Mouse (Mus musculus) gastrocnemius, adult 8-10 months (tissue): ENCODE results near the gene Plagl2. TPM values are rescaled to one million over a fixed set of nuclear protein-coding genes. Genes with fewer than 3 reads are reported as not detected.
A peak's percentile ranks its signal among the peaks of the same experiment; 100 is the strongest.
"Not testable (repeated sequence)": the region's sequence is repeated elsewhere in the genome, so short reads cannot be mapped to it uniquely, and the experiment has no call there.

ENCODE experiments used
- DNase-seq, 2 experiments: peaks; one replicate each; pipeline ENCODE4 v3.0.0; 2022; ENCODE audit warnings: low spot score in 2 of 2
- total RNA-seq, 4 experiments: library from RNA; stranded (reverse); gene quantifications; 2 replicates each; pipeline ENCODE4 v1.2.4; 2022

The Plagl2 gene
- total RNA-seq: 1 to 10 TPM; 2.3 to 3.4 (median 3.0) TPM

DNA sequence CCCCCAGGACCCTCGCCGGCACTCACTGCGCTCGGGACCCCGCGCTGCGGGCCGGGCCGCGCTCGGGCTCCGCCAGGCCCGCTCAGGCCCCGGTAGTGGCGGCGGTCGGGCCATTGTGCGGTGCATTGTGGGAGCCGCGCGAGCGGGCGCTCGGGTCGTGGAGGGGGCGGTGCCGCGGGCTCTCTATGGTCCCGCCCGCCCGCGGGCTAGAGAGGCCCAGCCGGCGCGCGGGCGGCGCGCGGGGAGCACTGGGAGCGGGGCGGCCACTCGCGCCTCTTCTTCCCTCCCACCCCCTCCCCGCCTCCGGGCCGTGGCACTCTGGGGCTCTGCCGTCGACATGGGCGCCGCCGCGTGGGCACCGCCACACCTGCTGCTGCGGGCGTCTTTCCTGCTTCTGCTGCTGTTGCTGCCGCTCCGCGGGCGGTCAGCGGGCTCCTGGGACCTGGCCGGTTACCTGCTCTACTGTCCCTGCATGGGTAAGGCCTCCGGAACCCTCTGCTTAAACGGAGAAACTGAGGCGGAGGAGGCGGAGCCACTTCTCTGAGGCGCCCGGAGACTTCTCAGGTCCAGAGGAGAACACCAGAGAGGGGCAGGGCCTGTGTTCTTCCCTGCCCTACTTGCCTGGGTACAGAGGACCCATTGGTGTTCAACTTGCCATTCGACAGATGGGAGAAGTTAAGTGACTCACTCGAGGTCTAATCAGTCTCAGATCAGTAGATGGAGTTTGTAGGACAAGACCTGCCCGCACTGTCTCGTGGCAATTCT lies at the start of gene Plagl2, which contains the start of gene Pofut1:
Gene Plagl2, minus strand, starts transcription at position 177 of the 765 bp plus-strand sequence.
Gene Pofut1, plus strand, starts transcription at position 284 of the 765 bp plus-strand sequence.
- DNase-seq: peak; percentile 79 to 88

DNA sequence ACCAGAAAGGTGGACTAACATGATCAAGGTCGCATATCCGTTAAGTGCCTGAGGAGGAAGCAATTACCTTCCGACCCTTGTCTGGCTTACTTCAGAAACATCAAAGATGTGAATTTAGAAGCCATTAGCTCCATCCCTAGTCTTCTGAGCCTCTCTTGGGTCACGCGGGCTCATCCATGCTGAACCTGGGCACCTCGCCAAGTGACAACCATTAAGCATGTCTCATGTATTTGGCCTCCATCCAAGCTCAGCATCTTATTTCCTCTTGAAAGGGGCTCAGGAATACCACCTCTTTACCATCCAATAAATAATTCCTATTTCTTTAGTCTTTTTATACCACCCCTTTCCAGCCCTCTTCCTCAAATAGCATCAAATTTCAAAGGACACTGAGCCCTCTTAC lies 46.6 kb upstream of the Plagl2 start:
- no peak for DNase-seq

DNA sequence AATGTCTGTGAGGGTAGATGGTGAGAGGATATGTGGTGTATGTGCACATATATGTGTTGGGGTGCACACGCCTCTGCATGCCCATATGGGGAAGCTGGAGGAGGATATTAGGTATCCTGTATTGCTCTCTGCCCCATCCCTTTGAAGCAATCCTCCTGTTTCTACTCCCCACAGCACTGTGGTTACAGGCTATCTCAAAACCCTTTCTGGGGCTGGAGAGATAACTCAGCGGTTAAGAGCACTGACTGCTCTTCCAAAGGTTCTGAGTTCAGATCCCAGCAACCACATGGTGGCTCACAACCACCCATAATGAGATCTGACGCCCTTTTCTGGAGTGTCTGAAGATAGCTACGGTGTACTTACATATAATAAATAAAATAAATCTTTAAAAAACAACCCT lies 45.3 kb upstream of the Plagl2 start:
- DNase-seq: no peak

DNA sequence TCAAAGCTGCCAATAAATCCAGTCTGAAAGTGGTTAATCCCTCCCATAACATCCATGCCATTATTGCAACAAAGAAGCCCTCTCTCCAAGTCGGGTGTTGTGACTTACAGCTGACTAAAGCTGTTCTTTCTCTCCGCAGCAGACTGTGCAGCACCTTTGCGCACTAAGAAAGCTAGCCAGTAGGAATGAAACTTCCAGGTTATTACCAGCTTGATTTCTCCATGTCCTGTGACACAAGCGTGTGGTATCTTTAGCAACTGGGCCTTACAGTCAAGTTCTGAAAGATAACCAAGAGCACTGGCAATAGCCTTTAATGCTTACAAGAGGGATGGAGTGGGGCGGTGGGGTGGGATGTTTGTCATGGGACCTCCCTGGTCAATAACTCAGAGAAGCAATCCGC lies 42.7 kb upstream of the Plagl2 start:
- no peak for DNase-seq

DNA sequence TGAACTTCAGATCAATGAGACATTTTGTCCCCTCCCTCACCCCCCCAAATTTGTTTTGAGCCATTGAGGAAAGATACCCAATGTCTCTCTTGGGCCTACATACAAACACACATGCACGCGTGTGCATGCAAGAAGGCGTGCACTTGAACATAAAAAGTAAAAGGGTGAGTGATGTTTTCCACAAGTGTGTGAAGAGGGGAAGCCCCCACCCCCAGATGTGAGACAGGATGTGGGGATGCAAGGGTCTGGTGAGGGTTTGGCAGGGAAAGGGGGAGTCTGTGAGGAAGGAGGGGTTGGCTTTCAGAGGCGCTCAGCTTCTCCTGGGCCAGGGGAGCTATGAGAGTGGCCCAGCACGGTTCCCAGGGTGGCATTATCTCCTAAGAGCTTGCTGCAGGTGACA lies 37.1 kb upstream of the Plagl2 start:
- no peak for DNase-seq

DNA sequence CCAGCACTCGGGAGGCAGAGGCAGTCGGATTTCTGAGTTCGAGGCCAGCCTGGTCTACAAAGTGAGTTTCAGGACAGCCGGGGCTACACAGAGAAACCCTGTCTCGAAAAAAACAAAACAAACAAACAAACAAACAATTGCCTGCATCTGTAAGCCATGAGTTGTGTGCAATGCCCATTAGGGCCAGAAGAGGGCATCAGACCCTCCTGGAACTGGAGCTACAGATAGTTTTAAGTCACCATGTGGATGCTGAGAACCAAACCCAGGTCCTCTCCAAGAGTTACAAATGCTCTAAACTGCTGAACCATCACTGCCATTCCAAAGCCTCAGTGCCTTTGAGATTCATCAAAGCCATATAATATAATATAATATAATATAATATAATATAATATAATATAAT lies 35.6 kb upstream of the Plagl2 start:
- not testable (repeated sequence) for DNase-seq

DNA sequence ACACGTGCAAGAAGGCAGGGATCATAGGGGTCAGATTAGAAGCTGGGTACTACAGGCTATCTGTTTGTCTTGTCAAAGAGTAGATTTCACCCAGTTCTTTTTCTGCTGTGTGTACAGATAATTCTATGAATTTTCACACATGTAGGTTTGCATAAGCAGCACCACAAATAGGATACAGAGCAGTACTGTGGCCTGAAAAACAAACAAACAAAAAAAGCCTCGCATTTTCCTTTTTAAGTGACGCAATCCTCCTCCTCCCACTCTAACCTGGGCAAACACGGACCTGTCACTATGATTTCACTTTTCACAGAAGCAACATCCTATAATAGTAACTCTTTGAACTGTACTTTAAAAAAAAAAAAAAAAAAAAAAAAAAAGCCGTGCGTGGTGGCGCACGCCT lies 35.2 kb upstream of the Plagl2 start:
- no peak for DNase-seq

DNA sequence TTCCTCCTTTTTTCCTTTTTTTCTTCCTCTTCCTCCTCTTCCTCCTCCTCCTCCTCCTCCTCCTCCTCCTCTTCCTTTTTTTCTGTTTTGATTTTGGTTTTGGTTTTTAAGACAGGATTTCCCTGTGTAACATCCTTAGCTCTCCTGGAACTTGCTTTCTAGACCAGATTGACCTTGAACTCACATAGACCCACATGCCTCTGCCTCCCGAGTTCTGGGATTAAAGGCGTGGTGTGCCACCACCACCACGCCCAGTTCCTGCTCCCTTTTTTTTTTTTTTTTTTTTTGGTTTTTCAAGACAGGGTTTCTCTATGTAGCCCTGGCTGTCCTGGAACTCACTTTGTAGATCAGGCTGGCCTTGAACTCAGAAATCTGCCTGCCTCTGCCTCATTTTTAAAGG lies 34.4 kb upstream of the Plagl2 start:
- not testable (repeated sequence) for DNase-seq

DNA sequence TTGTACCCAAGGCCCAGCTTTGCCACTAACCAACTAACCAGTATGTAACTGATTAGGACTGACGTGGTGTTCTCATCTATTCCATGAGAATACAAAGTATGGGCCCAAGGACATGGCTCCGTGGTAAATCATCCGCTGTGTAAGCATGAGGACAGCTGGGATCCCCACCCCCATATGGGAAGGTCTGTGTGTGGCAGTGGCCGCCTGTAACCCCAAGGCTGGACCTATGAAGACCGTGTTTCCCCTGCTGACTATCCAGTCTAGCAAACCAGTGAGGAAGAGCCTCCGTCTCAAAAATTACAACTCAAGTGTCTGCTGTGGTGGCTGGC lies 33.7 kb upstream of the Plagl2 start:
- no peak for DNase-seq

DNA sequence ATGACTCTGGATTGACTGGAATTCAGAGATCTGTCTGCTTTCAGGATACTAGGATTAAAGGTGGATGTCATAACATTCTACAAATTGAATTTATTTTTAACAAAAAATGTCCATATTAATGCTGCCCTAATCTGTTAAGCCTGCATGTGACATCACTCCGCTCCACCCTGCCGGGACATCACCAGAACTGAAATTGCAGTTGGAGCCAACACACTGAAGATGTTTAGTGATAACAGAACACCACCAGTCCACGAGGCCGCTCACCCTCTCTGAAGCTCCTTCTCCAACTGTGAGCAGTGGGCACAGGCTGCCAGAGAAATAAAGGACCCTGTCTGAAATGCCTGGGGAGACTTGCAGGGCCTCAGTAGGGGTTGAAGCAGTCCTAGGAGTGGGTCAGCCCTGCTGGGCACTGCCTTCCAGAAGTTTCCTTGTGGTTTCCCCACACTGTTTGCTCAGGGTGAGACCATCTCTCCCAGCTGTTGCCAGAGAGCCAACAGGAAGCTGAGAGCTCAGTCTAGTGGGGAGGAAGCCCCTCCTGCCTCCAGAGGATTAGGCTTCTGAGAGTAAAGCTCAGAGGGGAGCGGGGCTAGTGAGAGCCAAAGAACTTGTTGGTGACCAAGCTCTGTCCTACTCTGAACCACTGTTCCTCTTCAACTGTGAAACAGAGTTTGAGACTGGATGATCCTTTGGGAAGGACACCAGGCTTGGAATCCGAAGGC lies 33.1 kb upstream of the Plagl2 start:
- DNase-seq: not testable (repeated sequence)

DNA sequence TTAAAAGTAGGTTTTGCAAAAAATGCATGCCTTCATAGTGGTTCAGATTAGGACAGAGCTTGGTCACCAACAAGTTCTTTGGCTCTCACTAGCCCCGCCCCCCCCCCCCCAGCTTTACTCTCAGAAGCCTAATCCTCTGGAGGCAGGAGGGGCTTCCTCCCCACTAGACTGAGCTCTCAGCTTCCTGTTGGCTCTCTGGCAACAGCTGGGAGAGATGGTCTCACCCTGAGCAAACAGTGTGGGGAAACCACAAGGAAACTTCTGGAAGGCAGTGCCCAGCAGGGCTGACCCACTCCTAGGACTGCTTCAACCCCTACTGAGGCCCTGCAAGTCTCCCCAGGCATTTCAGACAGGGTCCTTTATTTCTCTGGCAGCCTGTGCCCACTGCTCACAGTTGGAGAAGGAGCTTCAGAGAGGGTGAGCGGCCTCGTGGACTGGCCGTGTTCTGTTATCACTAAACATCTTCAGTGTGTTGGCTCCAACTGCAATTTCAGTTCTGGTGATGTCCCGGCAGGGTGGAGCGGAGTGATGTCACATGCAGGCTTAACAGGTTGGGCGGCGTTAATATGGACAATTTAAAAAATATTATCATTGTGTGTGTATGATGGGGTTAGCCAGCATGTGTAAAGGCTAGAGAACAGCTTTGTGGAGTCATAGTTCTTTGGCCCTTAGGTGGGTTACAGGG lies 29.1 kb upstream of the Plagl2 start:
- not testable (repeated sequence) for DNase-seq

DNA sequence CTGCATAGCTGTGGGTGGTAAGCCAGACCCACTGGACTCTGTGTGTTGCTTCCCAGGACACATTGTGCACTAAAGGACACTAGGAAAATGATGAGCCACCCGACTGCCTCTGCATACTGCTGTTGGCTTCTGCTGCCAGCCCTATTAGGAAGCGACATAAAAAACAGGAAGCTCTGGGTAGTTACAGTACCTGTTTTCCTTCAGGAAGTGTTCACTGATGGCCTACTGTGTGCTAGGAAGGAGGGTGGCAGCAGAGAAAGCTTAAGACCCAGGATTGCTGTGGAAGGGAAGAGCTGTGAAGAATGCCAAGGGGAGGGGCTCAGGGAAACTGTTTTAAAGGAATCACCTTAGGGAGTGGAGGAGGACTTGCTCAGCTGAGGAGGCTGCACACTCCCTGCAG lies 26.1 kb upstream of the Plagl2 start:
- DNase-seq: no peak

DNA sequence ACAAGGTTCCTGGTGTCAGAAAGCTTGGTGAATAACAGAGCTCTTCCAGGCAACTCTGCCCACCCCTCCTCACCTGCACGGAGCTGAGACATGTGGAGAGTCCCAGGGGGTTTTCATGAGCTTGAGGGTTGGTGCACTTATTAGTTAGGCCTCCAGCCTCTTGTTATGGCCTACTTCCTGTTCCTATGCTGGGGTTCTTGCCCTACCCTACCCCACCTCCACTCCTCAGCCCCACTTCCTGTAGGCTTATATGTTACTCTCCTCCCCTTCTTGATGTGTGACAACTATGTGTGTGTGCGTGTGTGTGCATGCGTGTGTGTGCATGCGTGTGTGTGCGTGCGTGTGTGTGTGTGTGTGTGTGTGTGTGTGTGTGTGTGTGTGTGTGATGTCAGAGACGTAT lies 21.8 kb upstream of the Plagl2 start:
- DNase-seq: no peak

DNA sequence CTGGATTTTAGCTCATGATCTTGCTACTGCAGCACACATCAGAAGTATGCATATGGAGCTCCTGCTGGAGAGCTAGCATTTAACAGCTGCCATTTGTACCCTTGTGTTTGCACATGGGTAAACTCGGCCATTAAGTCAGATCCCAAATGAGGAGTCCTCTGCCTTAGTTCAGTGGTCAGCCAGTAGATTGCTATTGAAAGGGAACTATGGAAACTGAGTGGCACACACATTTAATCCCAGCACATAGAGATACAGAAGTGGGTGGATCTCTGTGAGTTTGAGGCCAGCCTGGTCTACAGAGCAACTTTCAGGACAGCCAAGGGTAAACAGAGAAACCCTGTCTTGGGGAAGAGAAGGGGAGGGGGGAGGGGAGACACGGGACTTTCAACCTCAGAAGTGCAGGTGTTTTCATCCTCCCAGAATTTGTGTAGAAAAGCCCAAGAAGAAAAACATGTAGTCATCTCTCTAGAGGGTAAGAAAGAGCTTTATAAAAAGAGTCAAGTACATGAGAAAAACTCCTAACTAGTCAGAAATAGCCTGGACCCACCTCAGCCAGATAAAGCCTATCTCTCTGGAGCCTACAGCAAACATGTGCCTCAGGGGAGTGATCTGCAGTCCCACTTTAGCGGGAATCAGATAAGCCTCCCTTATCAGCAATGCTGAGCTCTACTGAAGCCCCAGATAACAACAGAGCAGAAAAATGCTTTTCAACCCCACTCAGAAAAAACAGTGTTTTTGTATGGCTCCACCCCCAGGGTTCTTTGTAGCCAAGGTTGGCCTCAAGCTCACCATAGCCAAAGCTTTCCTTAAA lies 18.8 kb upstream of the Plagl2 start:
- DNase-seq: no peak

DNA sequence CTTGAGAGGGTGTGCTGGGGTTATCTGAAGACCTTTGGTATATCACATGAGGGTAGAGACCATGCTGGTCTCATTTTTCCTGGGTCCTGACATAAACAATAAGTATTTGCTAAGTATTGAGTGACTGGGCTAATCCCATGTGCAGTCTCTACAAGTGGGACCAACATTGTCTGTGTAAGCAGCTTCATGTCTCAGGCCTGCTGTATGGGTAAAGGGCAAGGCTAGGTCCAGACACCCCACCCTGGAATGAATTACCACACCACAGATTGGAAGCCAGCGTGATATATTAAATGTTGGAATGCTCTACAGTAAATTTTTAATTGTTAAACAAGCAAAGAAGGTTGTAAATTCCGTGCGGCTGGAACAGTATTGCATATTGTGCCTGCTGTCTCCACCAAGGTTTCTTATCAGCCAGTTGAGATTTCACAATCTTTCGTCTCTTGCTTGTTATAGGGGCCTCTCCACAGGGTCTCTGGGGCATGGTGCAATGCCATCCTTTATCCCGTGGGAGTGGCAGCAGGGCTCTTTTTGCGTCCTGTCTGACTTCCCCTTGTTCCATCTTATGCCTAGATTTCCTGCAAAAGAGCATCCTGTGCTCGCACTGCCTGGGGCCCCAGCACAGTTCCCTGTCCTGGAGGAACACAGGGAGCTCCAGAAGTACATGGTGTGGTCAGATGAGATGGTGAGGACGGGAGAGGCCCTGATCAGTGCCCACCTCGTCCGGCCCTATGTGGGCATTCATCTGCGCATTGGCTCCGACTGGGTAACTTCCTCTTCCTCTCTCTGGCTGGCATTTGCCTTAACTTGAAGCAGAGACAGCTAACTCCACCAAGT lies 18.0 kb upstream of the Plagl2 start:
- no peak for DNase-seq

DNA sequence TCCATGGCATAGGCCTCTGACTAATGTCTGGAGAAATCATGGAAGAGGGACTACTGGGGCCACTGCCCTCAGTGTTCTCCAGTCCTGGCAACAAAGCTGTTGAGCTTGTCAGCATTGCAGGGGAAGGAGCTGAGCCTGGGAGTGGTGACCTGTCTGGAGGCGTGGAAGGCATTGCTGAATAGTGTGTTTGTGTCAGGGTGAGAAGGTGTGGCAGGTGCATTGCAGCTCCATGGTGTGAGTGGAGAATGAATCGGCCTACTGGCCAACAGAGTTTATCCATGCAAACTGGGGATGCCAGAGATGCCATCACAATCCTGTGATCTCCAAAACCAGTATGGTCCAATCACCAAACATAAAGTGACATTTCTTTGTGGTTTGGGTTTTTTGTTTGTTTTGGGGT lies 15.4 kb upstream of the Plagl2 start:
- DNase-seq: no peak

DNA sequence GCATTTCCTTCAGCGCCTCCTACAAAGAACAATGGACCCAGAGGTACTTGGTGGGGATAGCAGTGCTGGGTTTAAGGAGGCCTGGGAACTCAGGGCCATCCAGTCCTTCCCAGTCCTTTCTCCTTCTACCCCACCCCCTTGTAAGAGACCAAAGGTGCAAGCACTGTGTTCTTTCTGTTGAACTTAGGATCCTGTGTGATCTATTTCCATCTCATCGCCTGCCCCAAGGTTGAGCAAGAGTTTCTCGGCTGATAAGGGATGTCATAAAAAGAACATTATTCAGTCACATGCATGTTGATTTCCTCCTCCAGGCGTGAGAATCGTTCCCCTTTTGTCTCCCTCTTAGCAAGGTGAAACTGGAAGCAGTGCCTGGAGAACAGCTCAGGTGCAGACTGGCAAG lies 8.5 kb upstream of the Plagl2 start:
- DNase-seq: no peak

DNA sequence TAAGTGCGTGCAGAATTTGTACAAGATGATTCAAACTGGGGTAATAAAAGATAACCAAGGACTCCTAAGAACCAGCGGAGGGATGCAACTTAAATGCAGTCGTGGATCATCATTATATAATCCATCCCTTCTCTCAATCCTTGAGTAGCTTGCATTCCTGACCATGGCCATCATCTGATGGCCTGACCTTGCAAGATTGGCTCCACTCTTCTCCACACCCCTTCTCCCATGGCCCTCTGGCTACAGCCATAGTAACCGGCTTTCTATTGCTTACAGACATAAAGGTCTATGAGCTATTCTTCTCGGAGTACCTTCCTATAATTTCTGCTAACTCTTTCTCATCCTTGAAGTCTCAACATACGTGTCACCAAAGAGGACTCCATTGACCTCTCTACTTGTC lies 930 bp upstream of the Plagl2 start:
- DNase-seq: no peak

DNA sequence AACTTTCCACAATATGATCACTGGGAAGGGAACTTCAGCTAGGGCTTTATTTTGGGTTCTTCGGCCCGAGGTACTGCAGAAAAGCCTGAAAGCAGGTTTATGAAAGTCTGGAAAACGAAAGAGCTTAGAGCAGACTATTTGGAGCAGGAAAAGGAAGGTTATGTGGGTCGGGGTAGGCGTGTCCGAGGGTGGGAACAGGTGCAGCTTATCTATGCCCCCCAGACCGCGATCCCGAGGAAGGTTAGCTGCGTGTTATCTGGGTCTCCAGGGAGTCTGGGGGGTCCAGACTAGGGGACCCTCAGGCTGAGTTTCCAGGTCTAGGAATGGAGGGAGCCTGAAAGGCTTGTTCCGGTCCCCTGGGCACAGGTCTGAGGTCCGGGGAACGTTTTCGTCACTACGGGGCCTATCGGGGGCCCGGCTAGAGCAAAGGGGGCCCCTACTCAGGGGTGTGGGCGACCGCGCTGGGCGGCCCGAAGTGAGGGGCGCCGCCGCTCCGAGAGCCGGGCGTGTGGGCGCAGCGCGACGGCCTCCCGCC lies 458 bp downstream of the Plagl2 start:
- no peak for DNase-seq

DNA sequence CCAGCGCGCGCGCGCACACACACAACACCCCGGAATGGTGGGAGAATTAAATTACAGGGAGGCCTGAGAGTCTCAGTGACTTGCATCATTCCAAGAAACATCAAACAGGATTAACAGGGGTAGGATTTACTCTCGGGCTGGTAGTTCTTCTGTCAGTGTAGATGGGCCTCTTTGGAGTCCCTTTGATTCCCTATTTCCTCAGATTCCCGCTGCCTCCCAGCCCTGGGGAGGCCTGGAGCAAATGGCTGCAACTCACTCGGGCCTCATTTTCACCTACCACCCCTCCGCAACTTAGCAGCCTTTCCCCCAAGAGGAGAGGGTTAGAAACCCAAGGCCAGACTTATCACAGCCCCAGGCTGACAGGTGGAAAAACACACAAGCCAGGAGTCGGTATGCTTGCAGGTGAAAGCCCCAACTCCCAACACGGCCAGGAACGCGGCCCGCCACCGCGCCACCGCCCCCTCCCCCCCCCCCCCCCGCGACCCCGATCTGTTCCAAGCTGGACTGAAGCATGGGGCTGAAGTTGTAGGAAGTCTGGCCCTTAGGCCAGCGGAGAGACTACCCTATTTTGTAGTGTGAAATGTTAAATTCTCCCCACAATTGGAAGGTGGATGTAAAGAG lies 1.3 kb downstream of the Plagl2 start:
- no peak for DNase-seq
